Mouse (Mus musculus): ENCODE measurements around the gene Pias3. TPM values are rescaled to one million over a fixed set of nuclear protein-coding genes. Genes with fewer than 3 reads are reported as not detected.
"Not testable (repeated sequence)": the region's sequence is repeated elsewhere in the genome, so short reads cannot be mapped to it uniquely, and the experiment has no call there.

Gene Pias3
- polyA plus RNA-seq, 1 experiment from 2014 or later, result 35.5 TPM

DNA sequence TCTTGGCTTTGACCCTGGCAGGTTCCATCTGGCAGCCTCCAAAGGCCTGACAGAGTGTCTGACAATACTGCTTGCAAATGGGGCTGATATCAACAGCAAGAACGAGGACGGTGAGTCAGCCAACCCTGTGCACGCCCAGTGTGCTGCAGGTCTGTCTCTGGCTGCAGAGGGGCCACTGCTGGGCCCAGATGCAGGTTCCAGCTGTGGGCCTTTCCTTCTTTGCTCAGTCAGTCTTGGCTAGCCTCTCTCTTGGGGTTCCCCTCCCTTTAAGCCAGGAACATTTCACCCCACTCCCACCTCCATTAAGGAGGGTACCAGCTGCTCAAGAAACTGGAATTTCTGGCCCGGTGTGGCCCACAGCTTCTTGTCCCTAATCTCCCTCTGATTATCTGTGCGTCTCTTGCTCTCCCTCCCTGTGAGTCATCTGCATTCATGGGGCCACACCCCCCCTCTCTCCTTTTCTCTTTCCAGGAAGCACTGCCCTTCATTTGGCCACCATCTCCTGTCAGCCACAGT, 17.0 kb upstream of the Pias3 start:
- H3K4me3 ChIP-seq (ENCODE audit: low read depth, low read length), result no peak overlapping the region
- no peaks in the 10 kb centered on the region for H3K9me3 ChIP-seq (ENCODE audit: control insufficient read depth, low read length)
- H3K36me3 ChIP-seq (ENCODE audit: control insufficient read depth, insufficient read depth, low read length), result no peaks in the 10 kb centered on the region
- WGBS, result 22% methylated on average over 5 of the region's 5 CpGs
- H3K4me2 ChIP-seq (ENCODE audit: low read length), result no peak overlapping the region
- no peak overlapping the region for H3K27ac ChIP-seq (ENCODE audit: low read depth)
- H3K9ac ChIP-seq (ENCODE audit: low read length), result no peak overlapping the region
- 0 out of 2 replicates have a peak, but pooled peaks cover 2% of the 10 kb centered on the region for H3K27me3 ChIP-seq (replicated peaks; ENCODE audit: control insufficient read depth, insufficient read depth, low read length)
- DNase-seq (ENCODE audit: low spot score) (no peak), ATAC-seq (replicated peaks; ENCODE audit: low FRiP score, low TSS enrichment, low read depth) (peak; percentile 60; the same call in 1 of the 2 replicates)
- H3K4me1 ChIP-seq (replicated peaks; ENCODE audit: control insufficient read depth, insufficient read depth, low read length), result peaks cover 10% of the 10 kb centered on the region; the same call in 1 of the 2 replicates

DNA sequence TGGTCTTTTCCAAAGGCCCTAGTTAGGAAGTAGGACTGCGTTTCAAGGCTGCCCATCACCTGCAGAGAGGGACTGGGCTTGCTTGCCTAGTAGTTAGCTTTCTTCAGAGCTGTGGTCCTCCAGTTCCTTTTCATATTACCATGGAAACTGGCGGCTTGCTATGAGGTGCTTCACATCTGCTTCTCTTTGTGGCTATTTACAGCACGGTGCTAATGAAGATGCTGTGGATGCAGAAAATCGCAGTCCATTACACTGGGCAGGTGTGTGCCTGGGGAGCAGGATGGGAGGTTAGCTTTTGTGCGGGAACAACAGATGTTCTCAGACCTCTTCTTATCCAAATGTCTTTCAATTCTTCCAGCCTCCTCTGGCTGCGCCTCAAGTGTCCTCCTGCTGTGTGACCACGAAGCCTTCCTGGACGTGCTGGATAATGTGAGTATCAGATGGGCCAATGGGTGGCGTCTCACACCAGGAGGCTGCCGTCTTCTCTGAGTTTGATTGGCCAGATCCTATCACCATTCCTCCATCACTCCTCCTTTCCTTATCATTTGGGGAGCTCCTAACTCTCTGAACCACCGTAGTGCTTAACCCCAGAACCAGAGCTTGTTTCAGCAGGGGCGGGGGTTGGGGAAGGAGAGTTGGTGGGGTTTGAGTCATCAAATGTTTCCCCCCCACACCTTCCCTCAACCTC, 15.8 kb upstream of the Pias3 start:
- H3K36me3 ChIP-seq (ENCODE audit: control insufficient read depth, insufficient read depth, low read length), result no peaks in the 10 kb centered on the region
- H3K27ac ChIP-seq (ENCODE audit: low read depth), result no peak overlapping the region
- no peaks in the 10 kb centered on the region for H3K9me3 ChIP-seq (ENCODE audit: control insufficient read depth, low read length)
- H3K27me3 ChIP-seq (replicated peaks; ENCODE audit: control insufficient read depth, insufficient read depth, low read length), result 0 out of 2 replicates have a peak, but pooled peaks cover 8% of the 10 kb centered on the region
- ATAC-seq (replicated peaks; ENCODE audit: low FRiP score, low TSS enrichment, low read depth), result no peak
- no peak overlapping the region for H3K9ac ChIP-seq (ENCODE audit: low read length)
- WGBS, result 22% methylated on average over 12 of the region's 12 CpGs
- no peak overlapping the region for H3K4me2 ChIP-seq (ENCODE audit: low read length)
- H3K4me1 ChIP-seq (replicated peaks; ENCODE audit: control insufficient read depth, insufficient read depth, low read length), result peaks cover 4% of the 10 kb centered on the region; the same call in 1 of the 2 replicates
- H3K4me3 ChIP-seq (ENCODE audit: low read depth, low read length), result no peak overlapping the region
- DNase-seq (ENCODE audit: low spot score), result no peak

DNA sequence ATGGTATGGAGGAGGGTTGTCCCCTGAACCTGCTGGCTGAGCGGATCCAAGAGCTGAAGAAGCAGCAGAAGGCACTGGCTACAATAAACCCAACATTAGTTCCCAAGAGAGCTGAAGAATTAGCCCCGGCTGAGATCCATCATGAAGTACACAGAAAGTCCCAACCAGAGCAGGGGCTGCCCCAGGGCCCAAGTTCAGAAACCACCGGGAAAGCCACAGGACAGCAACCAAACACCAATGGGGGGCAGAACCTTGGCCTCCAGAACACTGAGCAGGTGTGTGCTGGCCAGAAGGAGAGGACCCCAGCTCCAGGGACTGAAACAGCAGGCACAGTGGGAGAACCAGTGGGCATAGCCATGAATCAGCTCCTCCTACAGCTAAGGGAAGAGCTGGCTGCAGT, 12.7 kb upstream of the Pias3 start:
- Histone ChIP-seq H3K36me3 (ENCODE audit: control insufficient read depth, insufficient read depth, low read length) (no peaks in the 10 kb centered on the region), H3K27me3 (replicated peaks; ENCODE audit: control insufficient read depth, insufficient read depth, low read length) (0 out of 2 replicates have a peak, but pooled peaks cover 14% of the 10 kb centered on the region), H3K9me3 (ENCODE audit: control insufficient read depth, low read length) (no peaks in the 10 kb centered on the region), H3K27ac (ENCODE audit: low read depth) (no peak overlapping the region), H3K4me3 (ENCODE audit: low read depth, low read length) (no peak overlapping the region), H3K4me2 (ENCODE audit: low read length) (no peak overlapping the region), H3K9ac (ENCODE audit: low read length) (no peak overlapping the region), H3K4me1 (replicated peaks; ENCODE audit: control insufficient read depth, insufficient read depth, low read length) (no peaks in the 10 kb centered on the region)
- DNase-seq (ENCODE audit: low spot score), result no peak
- 83% methylated on average over 3 of the region's 3 CpGs for WGBS
- no peak for ATAC-seq (replicated peaks; ENCODE audit: low FRiP score, low TSS enrichment, low read depth)

DNA sequence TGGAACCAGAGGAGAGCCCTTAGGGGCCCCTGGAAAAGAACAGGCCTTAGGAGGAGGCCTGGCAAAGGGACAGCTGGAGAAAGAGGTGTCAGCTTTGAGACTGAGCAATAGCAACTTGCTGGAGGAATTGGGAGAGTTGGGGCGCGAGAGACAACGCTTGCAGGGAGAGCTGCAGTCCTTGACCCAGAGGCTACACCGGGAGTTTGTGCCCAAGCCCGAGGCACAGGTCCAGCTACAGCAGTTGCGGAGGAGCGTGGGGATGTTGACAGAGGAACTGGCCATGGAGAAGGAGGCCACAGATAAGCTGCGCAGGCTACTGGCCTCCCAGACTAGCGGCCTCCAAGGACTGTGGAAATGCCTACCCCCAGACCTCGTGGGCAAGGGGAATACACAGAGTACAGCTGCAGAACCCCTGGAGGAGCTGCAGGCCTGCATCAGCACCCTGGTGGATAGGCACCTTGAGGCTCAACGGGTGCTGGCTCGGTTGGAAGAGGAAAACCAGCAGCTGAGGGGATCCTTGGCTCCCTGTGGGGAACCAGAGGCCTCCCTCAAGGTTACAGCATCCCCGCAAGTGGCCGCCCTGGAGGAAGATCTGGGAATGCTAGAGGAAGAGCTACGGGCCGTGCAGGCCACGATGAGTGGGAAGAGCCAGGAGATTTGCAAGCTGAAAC, 11.9 kb upstream of the Pias3 start:
- H3K9me3 ChIP-seq (ENCODE audit: control insufficient read depth, low read length), result no peaks in the 10 kb centered on the region
- ATAC-seq (replicated peaks; ENCODE audit: low FRiP score, low TSS enrichment, low read depth) (no peak), DNase-seq (ENCODE audit: low spot score) (no peak)
- 0 out of 2 replicates have a peak, but pooled peaks cover 14% of the 10 kb centered on the region for H3K27me3 ChIP-seq (replicated peaks; ENCODE audit: control insufficient read depth, insufficient read depth, low read length)
- H3K4me3 ChIP-seq (ENCODE audit: low read depth, low read length), result peak overlapping the region; percentile 18
- no peaks in the 10 kb centered on the region for H3K36me3 ChIP-seq (ENCODE audit: control insufficient read depth, insufficient read depth, low read length)
- H3K4me1 ChIP-seq (replicated peaks; ENCODE audit: control insufficient read depth, insufficient read depth, low read length), result no peaks in the 10 kb centered on the region
- 44% methylated on average over 17 of the region's 17 CpGs for WGBS
- peak overlapping the region; percentile 4; the same call in 1 of the 2 replicates for H3K9ac ChIP-seq (ENCODE audit: low read length)
- peak overlapping the region; percentile 46 for H3K4me2 ChIP-seq (ENCODE audit: low read length)
- no peak overlapping the region for H3K27ac ChIP-seq (ENCODE audit: low read depth)

DNA sequence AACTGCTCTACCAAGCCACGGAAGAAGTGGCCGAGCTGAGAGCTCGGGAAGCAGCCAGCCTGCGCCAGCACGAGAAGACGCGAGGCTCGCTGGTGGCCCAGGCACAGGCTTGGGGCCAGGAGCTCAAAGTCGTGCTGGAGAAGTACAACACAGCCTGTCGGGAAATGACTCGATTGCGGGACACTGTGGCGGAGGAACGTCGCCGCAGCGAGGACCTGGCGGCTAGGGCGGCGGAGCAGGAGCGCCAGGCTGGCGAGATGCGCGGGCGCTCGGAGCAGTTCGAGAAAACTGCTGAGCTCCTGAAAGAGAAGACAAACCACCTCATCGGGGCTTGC, 11.4 kb upstream of the Pias3 start:
- Histone ChIP-seq H3K4me1 (replicated peaks; ENCODE audit: control insufficient read depth, insufficient read depth, low read length) (no peaks in the 10 kb centered on the region), H3K9me3 (ENCODE audit: control insufficient read depth, low read length) (no peaks in the 10 kb centered on the region), H3K9ac (ENCODE audit: low read length) (peak overlapping the region; percentile 4; the same call in 1 of the 2 replicates), H3K4me2 (ENCODE audit: low read length) (peak overlapping the region; percentile 46), H3K27me3 (replicated peaks; ENCODE audit: control insufficient read depth, insufficient read depth, low read length) (0 out of 2 replicates have a peak, but pooled peaks cover 14% of the 10 kb centered on the region), H3K4me3 (ENCODE audit: low read depth, low read length) (peak overlapping the region; percentile 18), H3K27ac (ENCODE audit: low read depth) (no peak overlapping the region), H3K36me3 (ENCODE audit: control insufficient read depth, insufficient read depth, low read length) (no peaks in the 10 kb centered on the region)
- ATAC-seq (replicated peaks; ENCODE audit: low FRiP score, low TSS enrichment, low read depth) (no peak), DNase-seq (ENCODE audit: low spot score) (no peak)
- 23% methylated on average over 28 of the region's 28 CpGs for WGBS

- 89% methylated on average over 5 of the region's 5 CpGs for WGBS
- H3K4me1 ChIP-seq (replicated peaks; ENCODE audit: control insufficient read depth, insufficient read depth, low read length); H3K36me3 ChIP-seq (ENCODE audit: control insufficient read depth, insufficient read depth, low read length); H3K27ac ChIP-seq (ENCODE audit: low read depth); DNase-seq (ENCODE audit: low spot score); H3K4me3 ChIP-seq (ENCODE audit: low read depth, low read length); H3K9me3 ChIP-seq (ENCODE audit: control insufficient read depth, low read length); ATAC-seq (replicated peaks; ENCODE audit: low FRiP score, low TSS enrichment, low read depth); H3K4me2 ChIP-seq (ENCODE audit: low read length); H3K9ac ChIP-seq (ENCODE audit: low read length): not testable (repeated sequence)
- H3K27me3 ChIP-seq (replicated peaks; ENCODE audit: control insufficient read depth, insufficient read depth, low read length), result 0 out of 2 replicates have a peak, but pooled peaks cover 14% of the 10 kb centered on the region
These were observed 10.1 kb upstream of the Pias3 start for GRCm38 (mm10) chr3:96686057-96686456.

DNA sequence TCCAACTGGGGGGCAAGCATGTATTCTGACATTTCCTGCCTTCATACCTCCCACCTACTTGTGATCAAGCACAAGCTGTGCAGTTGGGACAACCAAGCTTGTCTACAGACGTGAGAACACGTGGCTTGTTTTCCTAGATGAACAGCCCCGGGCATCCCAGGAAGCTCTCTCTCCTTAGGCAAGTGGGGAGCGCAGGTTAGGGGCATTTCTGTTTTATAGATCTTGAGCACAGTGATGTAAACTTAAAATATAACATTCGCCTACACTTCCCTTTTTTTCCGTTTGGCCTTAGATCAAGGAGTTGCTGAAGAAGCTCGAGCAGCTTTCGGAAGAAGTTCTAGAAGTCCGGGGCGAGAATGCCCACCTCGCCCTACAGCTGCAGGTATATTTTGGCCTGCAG, 7.3 kb upstream of the Pias3 start:
- Histone ChIP-seq H3K9ac (ENCODE audit: low read length) (no peak overlapping the region), H3K27me3 (replicated peaks; ENCODE audit: control insufficient read depth, insufficient read depth, low read length) (0 out of 2 replicates have a peak, but pooled peaks cover 14% of the 10 kb centered on the region), H3K4me1 (replicated peaks; ENCODE audit: control insufficient read depth, insufficient read depth, low read length) (no peaks in the 10 kb centered on the region), H3K4me2 (ENCODE audit: low read length) (no peak overlapping the region), H3K9me3 (ENCODE audit: control insufficient read depth, low read length) (no peaks in the 10 kb centered on the region), H3K27ac (ENCODE audit: low read depth) (no peak overlapping the region), H3K36me3 (ENCODE audit: control insufficient read depth, insufficient read depth, low read length) (no peaks in the 10 kb centered on the region), H3K4me3 (ENCODE audit: low read depth, low read length) (no peak overlapping the region)
- 83% methylated on average over 11 of the region's 11 CpGs for WGBS
- no peak for DNase-seq (ENCODE audit: low spot score)
- ATAC-seq (replicated peaks; ENCODE audit: low FRiP score, low TSS enrichment, low read depth), result no peak

GRCm38 (mm10) chr3:96690298-96690697, 5.9 kb upstream of the Pias3 start:
- 44% methylated on average over 3 of the region's 3 CpGs for WGBS
- no peak overlapping the region for H3K9ac ChIP-seq (ENCODE audit: low read length)
- DNase-seq (ENCODE audit: low spot score), result no peak
- 0 out of 2 replicates have a peak, but pooled peaks cover 7% of the 10 kb centered on the region for H3K27me3 ChIP-seq (replicated peaks; ENCODE audit: control insufficient read depth, insufficient read depth, low read length)
- no peak overlapping the region for H3K4me2 ChIP-seq (ENCODE audit: low read length)
- no peak overlapping the region for H3K27ac ChIP-seq (ENCODE audit: low read depth)
- H3K9me3 ChIP-seq (ENCODE audit: control insufficient read depth, low read length), result no peaks in the 10 kb centered on the region
- no peak overlapping the region for H3K4me3 ChIP-seq (ENCODE audit: low read depth, low read length)
- ATAC-seq (replicated peaks; ENCODE audit: low FRiP score, low TSS enrichment, low read depth), result no peak
- H3K4me1 ChIP-seq (replicated peaks; ENCODE audit: control insufficient read depth, insufficient read depth, low read length), result no peaks in the 10 kb centered on the region
- H3K36me3 ChIP-seq (ENCODE audit: control insufficient read depth, insufficient read depth, low read length), result no peaks in the 10 kb centered on the region
